Mouse (Mus musculus): ENCODE results near the gene 4930502E18Rik.
"Not testable (repeated sequence)": the region's sequence is repeated elsewhere in the genome, so short reads cannot be mapped to it uniquely, and the experiment has no call there.

The 4930502E18Rik gene

GRCm38 (mm10) chrX:53724596-53724995 lies at the start of gene 4930502E18Rik:
4930502E18Rik (plus strand) TSS chrX:53724826.
- DNase-seq: no peak

DNA sequence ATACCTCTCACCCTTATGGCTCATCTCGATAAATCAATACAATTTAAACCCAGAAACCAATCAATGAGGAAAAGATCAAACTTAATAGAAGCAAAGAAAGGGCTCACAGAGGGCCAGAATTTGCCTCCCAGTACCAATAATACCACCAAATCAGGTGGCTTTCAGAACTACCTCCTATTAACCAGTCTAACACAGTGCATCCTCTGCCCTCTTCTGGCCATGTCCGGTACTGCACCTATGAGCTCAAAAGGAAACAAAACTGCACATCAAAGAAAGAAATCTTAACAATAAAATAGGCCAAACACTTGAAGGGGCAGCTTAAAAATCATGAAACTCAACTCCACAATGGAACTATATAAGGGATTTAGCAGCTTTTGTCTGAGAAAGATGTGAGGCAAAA lies 47.7 kb upstream of the 4930502E18Rik start:
- peak; percentile 49 to 56 for DNase-seq

- DNase-seq: not testable (repeated sequence)
These were observed 42.0 kb upstream of the 4930502E18Rik start for GRCm38 (mm10) chrX:53682650-53683049.

GRCm38 (mm10) chrX:53684676-53685075 lies 40.0 kb upstream of the 4930502E18Rik start:
- not testable (repeated sequence) for DNase-seq

GRCm38 (mm10) chrX:53692065-53692464 lies 32.6 kb upstream of the 4930502E18Rik start:
- DNase-seq: no peak

DNA sequence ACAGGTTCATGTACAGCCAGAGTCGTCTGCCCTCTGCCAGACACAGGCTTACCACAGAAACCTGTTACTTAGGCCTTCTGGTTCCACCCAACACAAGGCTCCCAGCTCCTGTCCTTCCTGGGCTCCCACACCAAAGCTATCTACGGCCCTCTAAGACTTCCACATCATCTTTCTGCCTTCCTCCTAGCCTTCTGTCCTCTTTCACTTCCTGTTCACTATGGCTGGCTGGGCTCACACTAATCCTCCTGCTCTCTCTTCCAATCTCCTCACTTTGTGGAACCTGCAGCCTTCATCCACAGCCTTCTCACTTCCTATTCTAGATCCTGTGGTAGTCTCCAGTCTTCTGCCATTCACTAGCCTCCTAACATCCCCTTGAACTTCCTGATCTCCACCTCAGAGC lies 31.5 kb upstream of the 4930502E18Rik start:
- DNase-seq: no peak

DNA sequence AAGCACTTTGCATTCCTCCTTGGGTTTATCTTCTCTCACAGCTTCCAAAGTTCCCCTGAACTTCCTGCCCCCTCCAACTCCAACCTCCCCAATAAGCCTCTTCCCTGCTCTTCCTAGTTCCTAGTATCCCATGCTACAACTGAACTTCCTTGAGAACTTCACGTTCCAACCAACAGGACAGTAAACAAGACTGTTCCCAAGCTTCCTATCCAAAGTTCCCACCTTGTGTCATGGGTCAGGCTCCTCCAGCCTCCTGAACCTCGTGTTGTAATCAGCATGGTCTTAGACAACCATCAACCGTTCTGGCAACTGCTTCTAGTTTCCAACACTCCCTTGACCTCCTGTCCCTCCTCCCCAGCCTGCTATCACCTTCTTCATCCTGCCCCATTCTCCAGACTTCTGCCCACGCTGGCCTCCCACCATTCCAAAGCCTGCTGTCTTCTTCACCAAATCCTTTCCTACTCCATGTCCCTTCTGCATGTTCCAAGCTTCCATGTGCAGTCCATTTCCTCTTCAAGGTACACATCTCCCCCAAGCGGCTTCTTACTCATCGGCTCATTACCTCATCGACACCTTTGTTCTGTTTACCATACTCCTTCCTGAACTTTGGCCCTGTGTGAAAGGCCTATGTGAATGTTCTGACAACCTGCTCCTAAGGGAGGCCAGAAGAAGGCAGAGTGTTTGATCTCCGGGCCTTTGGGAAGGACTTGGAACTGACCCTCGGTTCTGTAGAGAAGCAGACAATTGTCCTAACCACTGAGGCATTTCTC lies 30.4 kb upstream of the 4930502E18Rik start:
- DNase-seq: no peak

DNA sequence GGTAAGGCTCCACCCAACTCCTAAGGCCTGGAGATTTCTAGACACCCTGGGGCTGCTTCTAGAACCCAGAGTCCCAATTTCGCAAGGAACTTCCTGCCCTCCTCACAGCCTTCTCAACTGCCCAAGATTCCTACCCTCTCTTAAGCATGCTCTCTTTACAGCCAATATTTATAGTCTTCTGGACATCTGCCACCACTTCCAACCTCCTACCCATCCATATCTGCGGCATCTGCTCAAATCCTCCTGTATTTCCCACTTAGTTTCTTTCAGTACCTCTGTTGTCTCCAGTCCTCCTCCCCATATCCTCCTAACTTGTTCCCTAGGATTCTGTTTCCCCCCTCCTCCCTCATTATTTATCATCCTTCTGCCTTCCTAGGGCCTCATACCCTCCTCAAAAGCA lies 25.4 kb upstream of the 4930502E18Rik start:
- no peak for DNase-seq

- DNase-seq: no peak
These were observed 22.0 kb upstream of the 4930502E18Rik start for GRCm38 (mm10) chrX:53702673-53703072.

GRCm38 (mm10) chrX:53715942-53716322 lies 8.7 kb upstream of the 4930502E18Rik start:
- no peak for DNase-seq

- DNase-seq: peak; percentile 18 to 26
These were observed 8.1 kb upstream of the 4930502E18Rik start for GRCm38 (mm10) chrX:53716323-53717182.

GRCm38 (mm10) chrX:53728967-53729366 lies 4.3 kb downstream of the 4930502E18Rik start:
- no peak for DNase-seq

DNA sequence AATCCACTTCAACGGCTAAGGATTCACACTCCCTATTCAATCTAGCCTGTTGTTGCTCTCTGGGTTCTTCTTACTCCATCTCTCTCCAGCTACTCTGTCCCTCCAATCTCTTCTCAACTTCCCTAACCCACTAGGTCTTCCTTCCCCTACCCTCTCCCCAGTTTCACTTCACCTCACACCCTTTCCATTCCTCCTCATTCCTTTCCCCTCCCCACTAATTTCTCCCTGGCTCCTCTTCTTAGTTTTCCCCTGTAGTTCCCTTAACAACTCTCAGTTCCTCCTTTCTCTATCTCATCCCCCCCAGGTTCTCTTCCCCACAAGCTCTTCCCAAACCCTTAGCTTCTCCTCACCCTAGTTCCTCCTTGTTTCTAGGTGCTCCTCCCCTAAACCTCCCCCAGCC lies 28.2 kb downstream of the 4930502E18Rik start:
- DNase-seq: no peak

DNA sequence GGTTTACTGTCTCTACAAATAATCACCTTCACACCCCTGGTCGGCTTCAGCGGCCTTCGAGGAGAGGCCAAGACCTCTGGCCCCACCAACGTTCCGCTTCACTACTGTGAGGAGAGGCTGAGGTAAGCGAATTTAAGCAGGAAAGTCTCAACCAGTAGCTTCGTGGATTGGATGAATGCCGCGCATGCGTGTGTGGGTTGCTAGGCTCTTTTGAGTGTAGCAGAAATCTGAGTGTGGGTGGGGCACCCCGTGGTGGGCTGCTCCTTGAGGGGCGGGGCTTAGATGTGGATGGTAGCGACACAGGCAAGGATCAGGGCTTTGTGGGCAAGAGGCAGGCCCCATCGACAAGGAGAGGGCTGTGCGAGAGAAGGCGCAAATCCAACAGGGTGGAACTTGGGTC lies 33.1 kb downstream of the 4930502E18Rik start, which contains the start of gene 1700013H16Rik:
Gene 1700013H16Rik (minus strand): TSS at position 96 of the 400 bp plus-strand sequence.
- DNase-seq: no peak

- DNase-seq: no peak
These were observed 51.6 kb downstream of the 4930502E18Rik start, which contains the start of gene Zfp36l3 for GRCm38 (mm10) chrX:53776276-53776675. Zfp36l3 (minus strand) TSS chrX:53776394.
